Mouse (Mus musculus) MEL (cell line): ENCODE data around the gene Catspere2. TPM values are rescaled to one million over a fixed set of nuclear protein-coding genes. Genes with fewer than 3 reads are reported as not detected.

Experiments used
- DNase-seq: peaks from one replicate; pipeline ENCODE4 v3.0.0; 2011; ENCODE audit warnings: low read depth, low spot score
- H3K27ac ChIP-seq: 2 replicates; pipeline ENCODE4 v1.5.1; 2012; ENCODE audit warnings: low read depth, mild to moderate bottlenecking, control low read depth, low read length, moderate library complexity; ENCODE audit not compliant: control insufficient read depth
- H3K27me3 ChIP-seq, 2 experiments: fragments of 150-350 bp in 1 of 2; sonication (generic) in 1 of 2; 2 replicates each; pipeline ENCODE4 v1.6.1; 2012; ENCODE audit warnings: low read length in 2 of 2, mild to moderate bottlenecking in 2 of 2, improper control_type of control experiment in 1 of 2, moderate library complexity in 1 of 2; ENCODE audit not compliant: insufficient read depth in 2 of 2, control insufficient read depth in 1 of 2
- H3K36me3 ChIP-seq, 2 experiments: 2 replicates each; pipeline ENCODE4 v1.6.1; 2012 to 2014; ENCODE audit warnings: low read length in 2 of 2, improper control_type of control experiment in 1 of 2, inconsistent platforms in 1 of 2, mild to moderate bottlenecking in 1 of 2; ENCODE audit not compliant: insufficient read depth in 2 of 2, control insufficient read depth in 1 of 2
- H3K4me1 ChIP-seq, 2 experiments: fragments of 150-350 bp in 1 of 2; sonication (generic) in 1 of 2; 2 replicates each; pipeline ENCODE4 v1.6.1; 2012; ENCODE audit warnings: low read length in 2 of 2, improper control_type of control experiment in 1 of 2, mild to moderate bottlenecking in 1 of 2; ENCODE audit not compliant: insufficient read depth in 2 of 2, control insufficient read depth in 1 of 2
- H3K4me3 ChIP-seq, 2 experiments: fragments of 150-350 bp in 1 of 2; sonication (generic) in 1 of 2; 2 replicates each; pipeline ENCODE4 v1.5.1; 2012; ENCODE audit warnings: low read depth in 2 of 2, low read length in 2 of 2, mild to moderate bottlenecking in 2 of 2, moderate library complexity in 2 of 2, control low read depth in 1 of 2, improper control_type of control experiment in 1 of 2; ENCODE audit not compliant: control insufficient read depth in 1 of 2, insufficient read depth in 1 of 2
- H3K79me2 ChIP-seq: 2 replicates; pipeline ENCODE4 v1.6.1; 2012; ENCODE audit warnings: mild to moderate bottlenecking, low read length, moderate library complexity; ENCODE audit not compliant: control insufficient read depth, poor library complexity, insufficient read depth
- H3K9ac ChIP-seq: 2 replicates; pipeline ENCODE4 v1.6.1; 2012; ENCODE audit warnings: low read depth, mild to moderate bottlenecking, control low read depth, low read length, moderate library complexity; ENCODE audit not compliant: control insufficient read depth, poor library complexity, severe bottlenecking
- H3K9me3 ChIP-seq: fragments of 150-350 bp; sonication (generic); replicated peaks from 2 replicates; pipeline ENCODE4 v1.6.1; 2012; ENCODE audit warnings: mild to moderate bottlenecking, low read length, improper control_type of control experiment, moderate library complexity; ENCODE audit not compliant: insufficient read depth
- CHD2 ChIP-seq: IDR thresholded peaks from 2 replicates; pipeline ENCODE4 v1.6.1; 2011; ENCODE audit warnings: low read length, improper control_type of control experiment
- E2F4 ChIP-seq: IDR thresholded peaks from 2 replicates; pipeline ENCODE4 v1.6.1; 2011; ENCODE audit warnings: low read depth, low read length, improper control_type of control experiment, borderline replicate concordance
- ELF1 ChIP-seq: IDR thresholded peaks from 2 replicates; pipeline ENCODE4 v1.6.1; 2014; ENCODE audit warnings: low read depth, mild to moderate bottlenecking, inconsistent platforms, low read length, improper control_type of control experiment, moderate library complexity
- EP300 ChIP-seq, 2 experiments: IDR thresholded peaks; 2 replicates each; pipeline ENCODE4 v1.6.1; 2011; ENCODE audit warnings: improper control_type of control experiment in 2 of 2, low read length in 2 of 2, low read depth in 1 of 2, mild to moderate bottlenecking in 1 of 2
- KAT2A ChIP-seq: conservative IDR thresholded peaks from 2 replicates; pipeline ENCODE4 v1.6.1; 2012; ENCODE audit warnings: low read depth, low read length, improper control_type of control experiment, inconsistent platforms
- MXI1 ChIP-seq: IDR thresholded peaks from 2 replicates; pipeline ENCODE4 v1.6.1; 2011; ENCODE audit warnings: mild to moderate bottlenecking, low read depth, low read length, improper control_type of control experiment
- MYC ChIP-seq: IDR thresholded peaks from 2 replicates; pipeline ENCODE4 v1.6.1; 2011; ENCODE audit warnings: low read depth, mild to moderate bottlenecking, low read length, improper control_type of control experiment, moderate library complexity
- NELFE ChIP-seq: IDR thresholded peaks from 2 replicates; pipeline ENCODE4 v1.6.1; 2011; ENCODE audit warnings: low read depth, low read length, improper control_type of control experiment
- POLR2A ChIP-seq, 2 experiments: IDR thresholded peaks; 2 replicates each; pipeline ENCODE4 v1.6.1; 2011 to 2012; ENCODE audit warnings: low read length in 2 of 2, mild to moderate bottlenecking in 2 of 2, control low read depth in 1 of 2, improper control_type of control experiment in 1 of 2, low read depth in 1 of 2, moderate library complexity in 1 of 2; ENCODE audit not compliant: control insufficient read depth in 1 of 2, insufficient read depth in 1 of 2, poor library complexity in 1 of 2
- POLR2AphosphoS5 ChIP-seq: IDR thresholded peaks from 2 replicates; pipeline ENCODE4 v1.6.1; 2012; ENCODE audit warnings: low read depth, borderline replicate concordance, mild to moderate bottlenecking, inconsistent platforms, low read length, moderate library complexity, mixed read lengths
- RAD21 ChIP-seq: IDR thresholded peaks from 2 replicates; pipeline ENCODE4 v1.6.1; 2011; ENCODE audit warnings: mild to moderate bottlenecking, low read depth, low read length, improper control_type of control experiment
- USF1 ChIP-seq: IDR thresholded peaks from 2 replicates; pipeline ENCODE4 v1.6.1; 2014; ENCODE audit warnings: low read depth, mild to moderate bottlenecking, inconsistent platforms, low read length, improper control_type of control experiment, moderate library complexity
- USF2 ChIP-seq, 2 experiments: IDR thresholded peaks; 2 replicates each; pipeline ENCODE4 v1.6.1; 2011 to 2012; ENCODE audit warnings: improper control_type of control experiment in 2 of 2, low read length in 2 of 2, borderline replicate concordance in 1 of 2, inconsistent platforms in 1 of 2, low read depth in 1 of 2, mild to moderate bottlenecking in 1 of 2; ENCODE audit not compliant: insufficient read depth in 1 of 2
- ZKSCAN1 ChIP-seq: IDR thresholded peaks from 2 replicates; pipeline ENCODE4 v1.6.1; 2012; ENCODE audit warnings: low read depth, mild to moderate bottlenecking, inconsistent platforms, low read length, improper control_type of control experiment, moderate library complexity
- ZNF384 ChIP-seq: IDR thresholded peaks from 2 replicates; pipeline ENCODE4 v1.6.1; 2012; ENCODE audit warnings: low read depth, mild to moderate bottlenecking, inconsistent platforms, low read length, improper control_type of control experiment
- polyA plus RNA-seq, 2 experiments: library from polyadenylated mRNA; stranded (reverse) in 1 of 2; unstranded in 1 of 2; fragments of >175 nt in 1 of 2; fragments of >200 nt in 1 of 2; gene quantifications; 2 replicates each; pipeline versions ENCODE4 v1.2.1 to v1.2.4; 2012; ENCODE audit warnings: low replicate concordance in 2 of 2, low read depth in 1 of 2; ENCODE audit not compliant: insufficient read length in 2 of 2, insufficient read depth in 1 of 2, missing spikeins in 1 of 2
- total RNA-seq: library from RNA; depleted of rRNA; stranded (reverse); fragments of 300-350 nt; gene quantifications from 2 replicates; pipeline ENCODE4 v1.2.3, GENCODE M21; 2012

Gene Catspere2
- total and polyA plus RNA-seq, 3 experiments = not detected

- no peak for DNase-seq
- no peak overlapping the region for H3K4me3 ChIP-seq
Observed at GRCm38 (mm10) chr1:178217157-178217556, 233.9 kb downstream of the Catspere2 start.

DNA sequence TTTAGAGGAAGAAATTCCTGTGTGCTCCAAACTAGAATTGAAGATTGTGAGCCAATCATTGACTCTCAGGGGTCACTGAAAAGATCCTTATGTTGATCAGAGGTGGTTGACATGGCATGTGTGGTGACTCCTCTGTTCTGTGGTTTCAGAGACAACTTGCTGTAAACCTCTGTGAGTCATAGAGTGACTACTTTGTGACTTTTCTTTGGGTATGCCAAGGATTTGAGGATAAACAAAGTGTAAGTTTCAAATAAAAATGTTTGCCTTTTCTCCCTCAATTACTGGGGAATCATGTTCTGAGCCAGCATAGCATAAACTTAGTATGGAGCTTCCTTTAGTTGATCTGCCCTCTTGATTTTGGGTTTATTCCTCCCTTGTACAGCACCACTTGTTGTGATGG lies 235.1 kb downstream of the Catspere2 start:
- Histone ChIP-seq H3K79me2 (no peaks in the 10 kb centered on the region), H3K27me3 (no peaks in the 10 kb centered on the region; a peak in 1 of 4 replicates), H3K9me3 (no peaks in the 10 kb centered on the region), H3K4me1 (no peaks in the 10 kb centered on the region), H3K9ac (no peak overlapping the region), H3K36me3 (no peaks in the 10 kb centered on the region; a peak in 1 of 4 replicates), H3K27ac (no peak overlapping the region), H3K4me3 (no peak overlapping the region)
- TF ChIP-seq ZNF384 = no peak
- no peak for TF ChIP-seq POLR2A (IDR thresholded peaks at IDR 0.05; ENCODE audit: control insufficient read depth in 1 of 2, insufficient read depth in 1 of 2, low read depth in 1 of 2, low read length in 2 of 2, poor library complexity in 1 of 2)
- TF ChIP-seq MYC = no peak
- TF ChIP-seq NELFE = no peak
- no peak for TF ChIP-seq POLR2AphosphoS5
- no peak for TF ChIP-seq ZKSCAN1
- TF ChIP-seq ELF1 = no peak
- TF ChIP-seq MXI1 = no peak
- TF ChIP-seq USF1 = no peak
- no peak for TF ChIP-seq E2F4
- no peak for TF ChIP-seq KAT2A
- TF ChIP-seq EP300 (IDR thresholded peaks at IDR 0.05; ENCODE audit: low read depth in 1 of 2, low read length in 2 of 2) = no peak
- no peak for TF ChIP-seq CHD2
- no peak for DNase-seq

More at GRCm38 (mm10) chr1:178217157-178217556, 233.9 kb downstream of the Catspere2 start:
- H3K36me3 ChIP-seq = no peaks in the 10 kb centered on the region; a peak in 1 of 4 replicates
- H3K27me3 ChIP-seq = no peaks in the 10 kb centered on the region
- H3K9ac ChIP-seq = no peak overlapping the region
- no peak overlapping the region for H3K27ac ChIP-seq
- no peaks in the 10 kb centered on the region for H3K4me1 ChIP-seq
- no peaks in the 10 kb centered on the region for H3K79me2 ChIP-seq
- no peaks in the 10 kb centered on the region for H3K9me3 ChIP-seq
- TF ChIP-seq KAT2A (no peak), USF2 (IDR thresholded peaks at IDR 0.05; ENCODE audit: borderline replicate concordance in 1 of 2, insufficient read depth in 1 of 2, low read depth in 1 of 2, low read length in 2 of 2) (no peak), RAD21 (no peak)
